Mouse (Mus musculus): ENCODE measurements around the gene Ramp3.
"Not testable (repeated sequence)": the region's sequence is repeated elsewhere in the genome, so short reads cannot be mapped to it uniquely, and the experiment has no call there.

Ramp3 gene

DNA sequence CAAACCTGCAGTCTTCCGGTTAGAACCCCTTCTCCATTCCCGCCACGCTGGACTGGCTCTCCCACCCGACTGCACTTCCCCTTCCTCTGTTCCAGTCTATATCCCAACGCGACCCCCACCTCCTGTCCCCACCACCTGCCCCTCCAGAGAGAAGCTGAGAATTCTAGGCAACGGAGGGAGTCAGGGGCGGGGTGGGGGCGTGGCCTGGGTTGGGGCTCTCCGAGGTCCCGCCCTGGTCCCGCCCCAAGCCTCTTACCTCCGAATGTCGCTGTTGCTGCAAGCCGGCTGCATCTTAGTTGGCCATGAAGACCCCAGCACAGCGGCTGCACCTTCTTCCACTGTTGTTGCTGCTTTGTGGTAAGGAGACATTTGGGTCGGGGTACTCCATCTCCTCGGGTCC, at the start of gene Ramp3:
Gene Ramp3 (plus strand): TSS at position 251 of the 400 bp plus-strand sequence.
- DNase-seq (ENCODE audit: low spot score) = peak; percentile 82

DNA sequence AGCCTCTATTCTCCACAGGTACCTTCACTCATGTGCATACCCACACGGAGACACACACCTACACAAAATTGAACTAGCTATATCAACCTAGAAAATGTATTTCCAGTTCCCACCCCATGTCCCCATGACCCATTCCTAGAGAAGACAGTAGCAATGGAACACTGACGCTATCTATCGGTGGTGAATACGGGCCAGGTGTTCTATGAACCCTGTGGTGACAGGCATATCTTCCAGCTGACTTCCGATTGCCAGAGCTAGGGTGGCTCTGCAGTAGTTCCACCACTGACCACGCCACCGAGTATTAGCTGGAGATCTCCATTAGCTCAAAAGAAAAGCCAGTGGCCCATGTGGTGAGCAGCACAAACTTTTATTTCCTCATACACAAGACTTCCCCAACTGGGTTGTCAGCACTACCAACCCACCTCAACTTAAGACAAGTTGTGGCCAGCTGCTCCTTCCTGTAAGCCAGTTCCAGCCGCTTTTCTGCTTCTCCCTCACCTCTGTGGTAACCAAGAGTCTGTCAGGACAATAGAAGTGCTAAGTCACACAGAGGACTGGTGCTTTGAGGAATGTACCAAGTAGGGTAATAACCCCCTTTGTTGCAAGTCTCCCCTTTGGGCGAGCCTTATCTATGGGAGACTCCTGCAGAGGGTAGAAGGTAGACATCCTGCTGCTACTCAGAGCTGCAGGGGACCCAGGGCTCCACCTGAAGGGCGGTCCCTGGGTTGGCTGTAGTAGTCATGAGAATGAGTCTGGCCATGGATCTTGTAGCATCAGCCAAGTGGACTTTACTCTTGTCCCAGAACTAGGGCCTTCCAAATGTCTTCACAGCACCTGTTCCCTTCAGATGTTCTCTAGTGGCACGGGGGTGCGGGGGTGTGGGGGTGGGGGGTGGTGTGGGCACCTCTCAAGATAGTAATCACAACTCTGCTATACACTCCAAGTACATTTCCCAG, 42.8 kb upstream of the Ramp3 start:
- DNase-seq (ENCODE audit: low spot score) = no peak

DNA sequence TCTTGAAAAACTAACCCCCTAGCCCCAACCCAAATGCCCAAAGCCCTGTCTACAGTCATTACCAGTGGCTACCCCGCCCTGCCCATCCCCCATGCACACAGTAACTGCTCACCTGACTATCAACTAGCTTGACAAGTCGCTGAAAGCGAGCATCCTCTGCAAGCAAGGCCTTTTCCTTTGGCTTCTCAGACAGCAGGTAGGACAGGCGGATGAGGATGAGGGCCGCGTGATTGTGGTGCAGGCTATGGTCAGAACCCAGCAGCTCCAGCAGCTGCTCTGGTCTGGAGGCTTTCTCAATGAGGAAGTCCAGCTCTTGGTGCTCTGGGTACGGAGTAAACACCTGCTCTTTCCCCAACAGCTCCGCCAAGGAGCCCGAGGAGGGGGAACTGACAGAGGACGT, 34.6 kb upstream of the Ramp3 start:
- no peak for DNase-seq (ENCODE audit: low spot score)

DNA sequence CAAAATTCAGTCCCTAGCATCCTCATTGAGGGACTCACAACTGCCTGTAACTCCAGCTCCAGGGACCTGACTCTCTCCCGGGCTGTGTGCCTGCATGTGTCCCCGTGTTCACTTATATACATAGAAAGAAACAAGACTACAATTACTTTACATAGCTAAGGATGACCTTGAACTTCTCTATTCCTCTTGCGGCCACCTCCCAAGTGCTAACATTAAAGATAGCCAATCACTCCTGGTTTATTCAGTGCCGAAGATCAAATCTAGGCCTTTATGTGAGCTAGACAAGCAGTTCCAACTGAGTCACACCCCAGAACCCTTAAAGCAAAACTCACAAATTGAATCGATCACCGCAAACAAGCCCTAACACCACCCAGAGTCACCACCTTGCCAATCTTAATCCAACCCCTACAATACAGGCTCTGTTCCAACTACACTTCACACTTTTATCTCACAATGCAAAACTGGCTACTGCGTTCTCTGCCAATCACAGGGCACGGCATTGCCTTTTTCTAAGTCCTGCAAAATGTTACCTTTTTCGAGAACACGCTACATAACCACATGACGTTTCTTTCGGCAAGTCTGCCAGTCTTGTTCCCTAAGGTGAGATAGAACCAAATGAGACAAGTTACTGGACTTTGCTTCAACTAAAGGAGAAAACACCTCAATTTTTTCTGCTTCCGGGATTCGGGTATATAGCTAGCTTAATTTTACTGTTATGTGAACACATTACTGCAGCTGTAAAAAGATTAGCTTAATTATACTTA, 33.5 kb upstream of the Ramp3 start:
- DNase-seq (ENCODE audit: low spot score) = no peak

DNA sequence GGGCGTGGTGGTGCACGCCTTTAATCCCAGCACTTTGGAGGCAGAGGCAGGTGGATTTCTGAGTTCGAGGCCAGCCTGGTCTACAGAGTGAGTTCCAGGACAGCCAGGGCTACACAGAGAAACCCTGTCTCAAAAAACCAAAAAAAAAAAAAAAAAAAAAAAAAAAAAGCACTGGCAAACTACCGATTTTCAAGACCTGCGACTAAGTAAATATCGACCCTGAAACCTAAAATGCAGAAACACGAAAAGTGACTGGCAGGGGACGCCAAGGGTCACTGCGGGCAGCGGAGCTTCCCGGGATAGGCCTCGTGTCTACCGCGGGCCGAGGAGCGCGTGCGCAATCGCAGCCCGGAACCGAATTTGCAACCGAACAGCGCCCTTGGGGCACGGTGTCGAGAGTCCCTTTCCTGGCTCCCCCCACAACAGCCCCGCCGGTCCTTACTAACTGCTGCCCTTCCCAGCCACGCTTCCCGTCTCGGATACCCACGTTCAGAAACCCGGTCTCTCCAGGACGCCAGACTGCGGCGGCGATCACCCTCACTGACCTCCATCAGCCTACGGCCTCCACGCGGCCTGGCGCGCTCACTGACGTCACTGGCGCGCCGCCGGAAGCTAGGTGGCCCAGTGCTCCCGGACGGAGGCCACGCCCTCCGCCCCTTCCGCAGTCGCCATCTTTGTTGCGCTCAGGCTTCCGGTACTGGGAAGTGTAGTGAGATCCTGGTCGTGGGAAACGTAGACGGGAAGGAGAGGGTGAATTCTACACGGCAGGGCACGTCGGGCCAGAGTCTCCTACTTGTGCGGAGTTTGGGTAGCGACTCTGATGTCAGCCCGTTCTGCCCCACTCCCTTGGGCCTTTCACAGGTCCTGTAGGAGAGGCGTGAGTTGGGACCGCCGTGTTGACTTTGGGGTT, 32.6 kb upstream of the Ramp3 start, which contains the start of gene Tbrg4:
Gene Tbrg4 (minus strand): TSS at position 590 of the 910 bp plus-strand sequence.
- DNase-seq (ENCODE audit: low spot score) = peak; percentile 97

DNA sequence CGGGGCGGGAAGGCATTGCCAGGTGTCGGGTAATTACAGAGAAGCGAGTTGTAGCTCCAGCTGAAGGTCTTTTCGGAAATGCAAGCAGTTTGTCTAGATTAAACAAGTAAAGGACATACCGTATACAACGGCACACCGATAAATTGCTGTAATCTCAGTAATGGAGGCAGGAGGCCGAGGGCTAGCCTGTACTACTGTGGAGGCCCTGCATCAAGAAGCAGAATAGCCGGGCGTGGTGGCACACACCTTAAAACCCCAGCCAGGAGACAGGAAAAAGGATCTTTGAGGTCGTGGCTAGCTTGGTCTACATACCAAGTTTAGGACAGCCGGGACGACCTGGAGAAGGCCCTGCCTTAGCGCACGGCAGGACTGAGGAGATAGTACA, 31.9 kb upstream of the Ramp3 start:
- DNase-seq (ENCODE audit: low spot score) = no peak

DNA sequence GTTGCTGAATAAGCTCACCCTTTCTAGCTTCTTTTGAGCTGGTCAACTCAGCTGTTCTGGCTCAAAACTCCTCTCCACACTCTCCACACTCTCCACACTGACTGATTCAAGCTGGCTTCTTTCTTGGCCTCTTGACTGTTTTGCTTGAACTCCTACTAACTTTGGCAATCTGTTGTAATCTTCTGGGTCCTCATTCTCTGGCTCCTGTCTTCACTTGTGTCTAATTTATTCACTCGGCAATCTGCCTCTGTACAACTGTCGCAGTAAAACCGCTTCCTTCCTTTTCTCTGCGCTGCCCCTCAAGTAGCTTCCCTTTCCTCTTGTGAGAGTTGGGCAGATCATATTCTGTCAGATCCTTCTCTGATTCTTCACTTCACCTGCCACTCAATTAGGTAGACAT, 30.6 kb upstream of the Ramp3 start:
- DNase-seq (ENCODE audit: low spot score) = no peak

DNA sequence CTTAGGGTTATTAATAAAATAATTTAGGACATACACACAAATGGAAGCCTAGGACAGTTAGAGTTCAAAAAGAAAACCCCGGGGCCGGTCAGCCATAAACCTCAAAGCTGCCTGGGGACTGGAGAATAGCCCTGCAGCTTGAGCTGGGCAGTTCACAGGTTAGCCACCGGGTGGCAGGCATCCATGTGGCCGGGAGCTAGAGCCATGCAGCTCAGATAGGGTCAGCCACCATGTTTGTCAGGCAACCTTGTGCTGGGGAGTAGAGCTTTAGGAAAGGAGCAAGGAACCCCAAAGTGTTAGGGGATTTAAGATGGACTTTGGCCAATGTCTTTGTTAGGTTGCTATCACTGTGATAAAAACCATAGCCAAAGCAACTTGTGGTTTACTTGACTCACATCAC, 29.8 kb upstream of the Ramp3 start:
- DNase-seq (ENCODE audit: low spot score) = peak; percentile 75

DNA sequence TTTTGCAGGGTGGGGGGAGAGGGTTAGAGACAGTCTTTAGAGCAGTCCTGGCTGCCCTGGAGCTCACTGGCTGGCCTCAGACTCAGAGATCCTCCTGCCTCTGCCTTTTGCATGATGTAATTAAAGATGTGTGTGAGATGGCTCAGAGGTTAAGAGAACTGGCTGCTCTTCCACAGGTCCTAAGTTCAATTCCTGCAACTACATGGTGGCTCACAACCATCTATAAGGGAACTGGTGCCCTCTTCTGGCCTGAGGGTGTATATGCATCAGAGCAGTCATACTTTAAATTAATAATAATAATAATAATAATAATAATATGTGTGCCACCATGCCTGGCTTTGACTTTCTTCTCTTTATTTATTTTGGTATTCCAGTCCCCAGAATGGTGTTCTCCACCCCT, 28.7 kb upstream of the Ramp3 start:
- peak; percentile 61 for DNase-seq (ENCODE audit: low spot score)

DNA sequence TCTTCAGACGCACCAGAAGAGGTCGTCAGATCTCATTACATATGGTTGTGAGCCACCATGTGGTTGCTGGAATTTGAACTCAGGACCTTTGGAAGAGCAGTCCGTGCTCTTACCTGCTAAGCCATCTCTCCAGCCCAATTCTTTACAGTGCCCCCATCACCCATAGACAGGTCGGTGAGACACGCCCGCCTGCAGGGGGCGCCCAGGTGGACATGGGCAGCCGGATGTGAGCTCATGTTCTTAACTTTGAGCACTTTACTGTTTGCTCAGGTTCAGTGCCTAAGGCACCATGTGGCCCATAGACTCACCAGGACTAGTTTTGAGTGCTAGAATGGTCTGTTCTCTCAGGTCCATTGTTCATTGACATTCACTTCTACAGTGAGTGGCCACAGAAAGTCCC, 22.2 kb upstream of the Ramp3 start:
- DNase-seq (ENCODE audit: low spot score) = no peak

DNA sequence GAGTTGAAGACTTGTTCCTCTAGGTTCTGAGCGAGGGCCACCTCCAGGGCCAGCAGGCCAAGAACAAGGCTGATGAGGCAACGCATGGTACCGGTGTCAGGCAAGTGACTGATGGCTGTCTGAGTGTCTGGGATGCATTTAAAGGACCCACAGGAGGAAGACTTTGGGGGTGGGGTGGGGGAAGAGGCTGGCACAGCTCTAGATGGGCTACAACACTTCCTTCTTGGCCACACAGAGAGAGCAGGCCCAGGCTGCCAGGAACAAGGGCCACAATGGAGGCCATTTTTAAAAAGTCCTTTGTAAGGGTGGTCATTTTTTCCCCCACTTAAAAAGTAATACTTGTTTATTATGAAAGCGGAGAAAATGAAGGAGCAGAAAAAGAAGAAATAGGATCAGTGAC, 19.8 kb upstream of the Ramp3 start, which contains the start of gene Wap:
Gene Wap (minus strand): TSS at position 101 of the 400 bp plus-strand sequence.
- no peak for DNase-seq (ENCODE audit: low spot score)

DNA sequence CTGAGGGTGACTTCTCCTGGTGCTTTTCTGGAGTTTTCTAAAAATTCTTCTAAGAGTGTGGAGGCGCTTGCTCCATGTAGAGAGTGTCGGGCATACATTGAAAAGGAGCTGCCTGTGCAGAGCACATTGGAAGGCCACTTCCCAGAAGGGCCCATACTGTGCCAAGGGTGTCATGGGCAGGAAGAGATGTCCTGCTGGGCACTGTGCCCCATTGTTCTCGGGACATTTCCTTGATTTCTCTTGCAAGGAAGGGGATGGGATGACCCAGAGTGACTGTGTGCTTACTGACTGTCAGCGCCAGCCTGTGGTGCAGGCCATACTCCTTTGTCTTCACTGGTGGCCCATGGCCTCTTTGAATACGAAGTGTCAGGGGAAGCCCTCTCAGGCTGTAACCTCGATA, 19.2 kb upstream of the Ramp3 start:
- DNase-seq (ENCODE audit: low spot score) = no peak

DNA sequence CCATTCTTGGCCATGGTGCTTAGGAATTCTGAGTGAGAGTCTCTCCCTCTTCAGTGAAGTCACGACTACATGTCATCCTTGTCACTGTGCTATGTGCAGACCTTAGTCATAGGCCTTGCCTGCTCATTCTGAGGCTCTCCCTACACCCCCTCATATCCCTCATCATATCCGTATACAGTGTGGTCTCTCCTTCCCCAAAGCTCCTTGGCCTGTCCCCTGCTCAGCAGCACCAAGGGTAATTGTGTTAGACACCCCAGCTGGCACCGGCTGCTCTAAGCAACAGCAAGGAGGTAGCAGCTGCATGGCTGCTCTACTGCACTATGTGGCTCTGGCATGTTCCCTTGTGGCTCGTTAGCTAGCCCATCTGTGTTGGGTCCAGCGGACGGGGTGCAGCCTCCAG, 13.8 kb upstream of the Ramp3 start:
- peak; percentile 42 for DNase-seq (ENCODE audit: low spot score)

DNA sequence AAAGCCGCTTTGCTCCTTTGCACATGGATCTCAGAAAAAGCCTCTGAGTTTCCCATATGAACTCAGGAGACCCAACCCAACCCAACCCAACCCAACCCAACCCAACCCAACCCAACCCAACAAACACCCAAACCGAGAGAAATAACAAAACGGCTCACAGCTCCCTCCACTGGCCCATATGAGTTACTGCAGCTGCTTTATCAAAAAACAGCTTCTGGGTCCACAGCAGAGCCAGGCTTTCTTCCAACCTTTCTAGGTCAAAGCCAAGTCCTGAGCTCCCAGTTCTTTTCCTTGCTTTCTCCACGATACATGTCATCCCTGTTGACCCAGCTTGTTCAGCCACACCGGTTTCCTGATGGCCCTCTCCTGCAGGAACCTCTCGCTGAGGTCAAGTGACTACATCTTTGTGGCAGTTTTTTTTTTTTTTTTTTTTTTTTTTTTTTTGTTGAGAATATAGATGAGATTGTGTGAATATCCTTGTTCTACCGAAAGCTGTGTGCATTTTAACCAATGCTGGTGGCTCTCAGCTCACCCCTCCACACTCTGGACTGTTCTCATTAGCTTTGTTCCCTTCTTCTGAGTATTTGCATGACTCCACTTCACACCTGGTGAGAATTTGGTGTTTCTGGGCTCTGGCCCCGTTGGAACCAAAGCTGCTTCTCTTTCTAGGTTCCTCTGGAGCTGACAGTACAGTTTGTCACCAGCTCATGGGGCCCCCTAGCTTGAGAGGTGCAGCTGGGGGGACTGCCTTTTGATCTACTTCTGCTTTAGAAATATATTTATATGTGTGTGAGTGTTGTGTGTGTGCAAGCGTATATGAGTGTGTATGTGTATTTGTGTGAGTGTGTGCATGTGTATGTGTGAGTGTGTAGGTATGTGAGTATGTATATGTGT, 10.2 kb upstream of the Ramp3 start:
- no peak for DNase-seq (ENCODE audit: low spot score)

DNA sequence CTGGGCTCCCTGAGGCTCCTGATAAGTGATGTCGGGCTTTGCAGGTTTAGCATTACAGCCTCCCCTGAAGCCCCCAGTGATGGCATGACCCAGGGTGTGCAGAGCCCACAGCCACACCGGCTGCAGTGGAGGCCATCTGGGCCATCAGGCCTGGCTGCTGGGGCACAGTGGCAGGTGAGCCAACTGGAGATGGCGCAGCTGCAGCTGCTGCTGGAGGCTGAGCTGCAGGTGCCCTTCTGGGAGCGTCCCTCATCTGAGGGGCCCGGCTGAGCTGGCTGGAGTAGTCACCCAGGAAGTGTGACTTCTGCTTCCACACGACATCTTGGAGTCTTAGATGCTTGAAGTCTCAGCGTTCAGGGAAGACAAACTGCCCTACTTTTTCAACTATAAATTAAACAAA, 7.8 kb upstream of the Ramp3 start:
- DNase-seq (ENCODE audit: low spot score) = no peak

DNA sequence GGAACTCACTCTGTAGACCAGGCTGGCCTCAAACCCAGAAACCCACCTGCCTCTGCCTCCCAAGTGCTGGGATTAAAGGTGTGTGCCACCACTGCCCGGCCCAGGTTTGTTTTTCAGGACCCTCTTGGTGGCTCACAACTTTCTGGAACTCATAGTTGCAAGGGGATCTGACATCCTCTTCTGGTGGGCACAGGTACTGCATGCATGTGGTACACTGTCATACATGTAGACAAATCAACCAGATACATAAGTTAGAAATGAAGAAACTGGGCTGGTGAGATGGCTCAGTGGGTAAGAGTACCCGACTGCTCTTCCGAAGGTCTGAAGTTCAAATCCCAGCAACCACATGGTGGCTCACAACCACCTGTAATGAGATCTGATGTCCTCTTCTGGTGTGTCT, 5.3 kb upstream of the Ramp3 start:
- not testable (repeated sequence) for DNase-seq (ENCODE audit: low spot score)

DNA sequence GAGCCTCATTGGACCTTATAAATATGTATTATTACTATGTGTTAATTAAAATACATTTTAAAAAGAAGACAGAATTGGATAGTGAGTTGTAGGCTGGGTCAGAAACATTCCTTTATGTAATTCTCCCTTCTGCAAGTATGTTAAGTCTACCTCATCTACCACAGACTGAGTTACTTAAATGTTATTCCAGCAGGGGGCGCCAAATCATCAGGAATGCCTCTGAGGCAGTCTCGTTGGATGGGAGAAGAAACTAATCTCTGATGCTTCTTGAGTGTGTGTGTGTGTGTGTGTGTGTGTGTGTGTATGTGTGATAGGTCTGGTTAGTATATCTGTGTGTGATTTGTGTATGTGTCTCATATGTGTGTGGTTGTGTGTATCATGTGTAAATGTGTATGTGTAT, 3.4 kb upstream of the Ramp3 start:
- peak; percentile 96 for DNase-seq (ENCODE audit: low spot score)

DNA sequence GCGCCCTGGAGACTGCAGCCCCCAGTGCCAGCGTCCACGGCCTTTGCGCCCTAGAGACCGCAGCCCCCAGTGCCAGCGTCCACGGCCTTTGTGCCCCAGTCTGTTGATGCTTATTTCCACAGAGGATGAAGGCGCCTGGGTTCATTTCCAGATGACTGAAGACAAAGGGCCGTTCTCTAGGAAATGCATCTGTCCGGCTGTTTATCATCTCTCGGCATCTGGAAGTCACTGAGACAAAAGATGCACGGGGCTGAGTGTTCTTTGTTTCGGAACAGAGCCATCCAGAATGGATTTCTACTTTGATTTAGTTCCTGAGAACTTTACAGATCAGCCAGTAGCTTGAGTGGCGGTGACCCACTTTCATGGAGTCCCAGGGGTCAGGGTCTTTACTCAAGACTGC, 2.9 kb downstream of the Ramp3 start:
- DNase-seq (ENCODE audit: low spot score) = peak; percentile 43

DNA sequence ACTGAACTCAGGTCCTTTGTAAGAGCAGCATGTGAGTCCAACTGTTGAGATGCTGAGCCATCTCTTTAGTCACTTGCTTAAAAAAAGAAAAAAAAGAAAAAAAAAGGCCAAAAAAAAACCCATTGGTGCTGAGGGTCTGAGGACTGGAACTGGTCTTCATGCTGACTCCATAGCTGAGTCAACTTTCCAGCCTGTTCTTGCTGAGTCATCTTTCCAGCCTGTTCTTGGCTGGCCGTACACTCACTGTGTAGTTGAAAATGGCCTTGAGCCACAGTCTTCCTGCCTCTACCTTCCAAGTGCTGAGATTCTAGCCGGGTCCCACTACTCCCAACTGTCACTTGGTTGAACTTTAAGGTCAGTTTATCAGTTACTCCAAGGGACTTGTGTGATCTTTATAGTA, 8.3 kb downstream of the Ramp3 start:
- no peak for DNase-seq (ENCODE audit: low spot score)

DNA sequence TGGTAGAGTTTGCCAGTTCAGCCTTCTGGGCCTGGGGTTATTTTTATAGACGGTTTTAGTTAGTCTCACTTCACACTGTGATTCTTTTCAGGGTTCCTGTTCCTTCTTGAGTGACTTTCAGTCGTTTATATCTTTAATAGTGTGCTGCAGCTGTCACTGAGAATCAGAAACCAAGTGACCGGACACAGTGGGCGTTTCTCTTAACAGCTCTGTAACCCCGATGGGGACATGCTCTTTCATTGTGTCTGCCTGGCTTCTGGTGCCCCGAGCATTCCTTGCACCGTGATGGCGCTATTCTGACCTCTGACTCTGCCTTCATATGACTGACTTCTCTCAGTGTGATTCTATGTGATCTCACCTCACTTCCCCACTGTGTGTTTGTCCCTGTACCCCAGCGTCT, 10.7 kb downstream of the Ramp3 start:
- peak; percentile 49 for DNase-seq (ENCODE audit: low spot score)

DNA sequence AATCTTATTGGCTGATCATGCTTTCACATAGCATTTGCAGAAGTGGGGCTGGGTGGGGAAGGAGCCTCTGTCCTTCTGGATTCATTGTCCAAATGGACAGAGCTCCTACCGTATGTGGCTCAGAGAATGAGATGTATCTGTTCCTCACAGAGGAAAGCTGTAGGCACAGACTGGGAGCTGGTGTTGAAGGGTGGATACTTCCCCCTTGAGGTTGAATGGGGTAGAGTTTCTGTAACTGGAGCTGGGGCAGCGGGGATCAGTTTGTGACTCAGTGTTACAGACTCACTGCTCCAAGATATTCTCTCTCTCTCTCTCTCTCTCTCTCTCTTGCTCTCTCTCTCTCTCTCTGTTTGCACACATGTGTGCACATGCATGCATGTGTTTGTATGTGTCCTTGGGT, 11.7 kb downstream of the Ramp3 start:
- no peak for DNase-seq (ENCODE audit: low spot score)
